In genomic region chr17:56950915-56951314, GRCm38 (mm10) we compare ENCODE assay signal across 9 mouse cellular contexts. TPM values are rescaled to one million over a fixed set of nuclear protein-coding genes. Genes with fewer than 3 reads are reported as not detected.
DNase-seq lines count a peak whose midpoint lies in the region; ATAC-seq and TF ChIP-seq lines count a peak whose summit lies in the region.
"Had no signal": no experiment of that assay in that cellular context is flagged by ENCODE, and none has a peak within 500 bp of the region (broad histone marks: within the 10 kb centered on the region; RNA-seq: fewer than 3 reads in every experiment).

No protein-coding gene starts in this region.

- ATAC-seq in forebrain, embryonic 14.5 days, result no peak
- ATAC-seq in granulocyte monocyte progenitor cell, adult 5-6 weeks (replicated peaks; ENCODE audit: poor library complexity, severe bottlenecking), result peak; percentile 98
- ATAC-seq in lung, embryonic 14.5 days (ENCODE audit: insufficient read depth), result no peak

- H3K27ac ChIP-seq in forebrain, embryonic 14.5 days (ENCODE audit: low read depth, low read length), result no peak overlapping the region
- no peak overlapping the region for H3K27ac ChIP-seq in forebrain, embryonic 10.5 days
- no peak overlapping the region for H3K27ac ChIP-seq in lung, embryonic 14.5 days (ENCODE audit: low read depth)
- H3K27ac ChIP-seq: limb, embryonic 12.5 days had no signal

- H3K9me3 ChIP-seq in forebrain, embryonic 14.5 days (replicated peaks; ENCODE audit: control insufficient read depth, low read length), result no peaks in the 10 kb centered on the region
- peaks cover 6% of the 10 kb centered on the region; the same call in 1 of the 2 replicates for H3K9me3 ChIP-seq in forebrain, embryonic 10.5 days
- H3K9me3 ChIP-seq in lung, embryonic 14.5 days (ENCODE audit: low read depth, low read length), result no peaks in the 10 kb centered on the region
- H3K9me3 ChIP-seq: limb, embryonic 12.5 days had no signal

- TF ChIP-seq CTCF in lung, embryonic 14.5 days (IDR thresholded peaks at IDR 0.05; ENCODE audit: low read depth), result peak; percentile 78

- no peak overlapping the region for H3K4me2 ChIP-seq in forebrain, embryonic 14.5 days (ENCODE audit: low read length)
- no peak overlapping the region for H3K4me2 ChIP-seq in lung, embryonic 14.5 days
- H3K4me2 ChIP-seq: limb, embryonic 12.5 days had no signal

- WGBS in forebrain, embryonic 14.5 days, result 12% methylated on average over 3 of the region's 3 CpGs
- WGBS in forebrain, embryonic 10.5 days, result 15% methylated on average over 3 of the region's 3 CpGs
- 11% methylated on average over 3 of the region's 3 CpGs for WGBS in lung, embryonic 14.5 days

- H3K9ac ChIP-seq in forebrain, embryonic 14.5 days (ENCODE audit: low read length), result no peak overlapping the region
- H3K9ac ChIP-seq in lung, embryonic 14.5 days, result no peak overlapping the region
- H3K9ac ChIP-seq: limb, embryonic 12.5 days had no signal

- no peaks in the 10 kb centered on the region for H3K27me3 ChIP-seq in forebrain, embryonic 14.5 days (replicated peaks; ENCODE audit: control insufficient read depth, insufficient read depth, low read length)
- no peaks in the 10 kb centered on the region for H3K27me3 ChIP-seq in forebrain, embryonic 10.5 days (ENCODE audit: poor library complexity, severe bottlenecking)
- no peaks in the 10 kb centered on the region for H3K27me3 ChIP-seq in lung, embryonic 14.5 days (ENCODE audit: insufficient read depth, low read length)

- no peaks in the 10 kb centered on the region for H3K36me3 ChIP-seq in forebrain, embryonic 14.5 days (ENCODE audit: control insufficient read depth, insufficient read depth, low read length)
- H3K36me3 ChIP-seq in forebrain, embryonic 10.5 days (replicated peaks), result no peaks in the 10 kb centered on the region
- no peaks in the 10 kb centered on the region for H3K36me3 ChIP-seq in lung, embryonic 14.5 days (ENCODE audit: insufficient read depth)
- H3K36me3 ChIP-seq: limb, embryonic 12.5 days had no signal

- H3K4me1 ChIP-seq in forebrain, embryonic 14.5 days (ENCODE audit: control insufficient read depth, insufficient read depth, low read length), result no peaks in the 10 kb centered on the region
- H3K4me1 ChIP-seq in forebrain, embryonic 10.5 days, result no peaks in the 10 kb centered on the region
- H3K4me1 ChIP-seq in lung, embryonic 14.5 days (ENCODE audit: insufficient read depth), result no peaks in the 10 kb centered on the region
- H3K4me1 ChIP-seq: limb, embryonic 12.5 days had no signal

- peak; percentile 49 for DNase-seq in forebrain, embryonic 14.5 days (ENCODE audit: low spot score)
- no peak for DNase-seq in forebrain, embryonic 10.5 days (ENCODE audit: extremely low spot score, low spot score)
- DNase-seq in ovary, postnatal 36 days (ENCODE audit: low spot score), result peak; percentile 28
- DNase-seq in ovary, postnatal 10 days (ENCODE audit: low spot score), result no peak
- peak; percentile 75 to 76 for DNase-seq in cerebellum, adult 18-20 months
- DNase-seq in lung, embryonic 14.5 days, result peak; percentile 73
- DNase-seq in spleen, postnatal 14 days (ENCODE audit: low spot score in 2 of 2), result peak; percentile 28 to 56

- H3K4me3 ChIP-seq in forebrain, embryonic 14.5 days (ENCODE audit: low read depth, low read length), result no peak overlapping the region
- H3K4me3 ChIP-seq in forebrain, embryonic 10.5 days, result no peak overlapping the region
- no peak overlapping the region for H3K4me3 ChIP-seq in lung, embryonic 14.5 days (ENCODE audit: low read depth, low read length)
- H3K4me3 ChIP-seq: limb, embryonic 12.5 days had no signal

RNA-seq across cellular contexts. Expression of gene Mllt1, which starts 15.7 kb away (rescaled TPM):
- polyA plus RNA-seq in forebrain, embryonic 14.5 days (2014; fragmentation: Nextera tagmentation; extraction: Ambion mirVana), result 45.6 and 52.3 TPM in 2 replicates
- polyA plus RNA-seq in forebrain, embryonic 10.5 days (2016; fragmentation: Nextera tagmentation; extraction: Ambion mirVana), result 72.7 and 74.6 TPM in 2 replicates
- total RNA-seq in granulocyte monocyte progenitor cell, adult 5-6 weeks (2014; fragmentation: Nextera tagmentation), result 20.6 and 26.9 TPM in 2 replicates
- 16.6 and 17.0 TPM in 2 replicates for total RNA-seq in granulocyte monocyte progenitor cell, adult 5-6 weeks (2017)
- 31.4 and 39.3 TPM in 2 replicates for polyA plus RNA-seq in lung, embryonic 14.5 days (2014; fragmentation: Nextera tagmentation; extraction: Ambion mirVana)

RNA-seq across cellular contexts. Expression of gene Acer1, which starts 31.0 kb away (rescaled TPM):
- polyA plus RNA-seq in forebrain, embryonic 14.5 days (2014; fragmentation: Nextera tagmentation; extraction: Ambion mirVana), result not detected in 2 replicates
- polyA plus RNA-seq in forebrain, embryonic 10.5 days (2016; fragmentation: Nextera tagmentation; extraction: Ambion mirVana), result not detected in 2 replicates
- total RNA-seq in granulocyte monocyte progenitor cell, adult 5-6 weeks (2014; fragmentation: Nextera tagmentation), result not detected in 2 replicates
- total RNA-seq in granulocyte monocyte progenitor cell, adult 5-6 weeks (2017), result not detected in 2 replicates
- polyA plus RNA-seq in lung, embryonic 14.5 days (2014; fragmentation: Nextera tagmentation; extraction: Ambion mirVana), result not detected in 2 replicates
- polyA plus RNA-seq: limb, embryonic 12.5 days had no signal

RNA-seq across cellular contexts. Expression of gene Clpp, which starts 39.2 kb away (rescaled TPM):
- polyA plus RNA-seq in forebrain, embryonic 14.5 days (2014; fragmentation: Nextera tagmentation; extraction: Ambion mirVana), result 173 and 209 TPM in 2 replicates
- polyA plus RNA-seq in forebrain, embryonic 10.5 days (2016; fragmentation: Nextera tagmentation; extraction: Ambion mirVana), result 186 and 188 TPM in 2 replicates
- total RNA-seq in granulocyte monocyte progenitor cell, adult 5-6 weeks (2014; fragmentation: Nextera tagmentation), result 48.8 and 80.1 TPM in 2 replicates
- 88.7 and 94.7 TPM in 2 replicates for total RNA-seq in granulocyte monocyte progenitor cell, adult 5-6 weeks (2017)
- polyA plus RNA-seq in lung, embryonic 14.5 days (2014; fragmentation: Nextera tagmentation; extraction: Ambion mirVana), result 146 and 158 TPM in 2 replicates

RNA-seq across cellular contexts. Expression of gene Alkbh7, which starts 46.2 kb away (rescaled TPM):
- 41.9 and 44.8 TPM in 2 replicates for polyA plus RNA-seq in forebrain, embryonic 14.5 days (2014; fragmentation: Nextera tagmentation; extraction: Ambion mirVana)
- polyA plus RNA-seq in forebrain, embryonic 10.5 days (2016; fragmentation: Nextera tagmentation; extraction: Ambion mirVana), result 37.0 and 38.6 TPM in 2 replicates
- total RNA-seq in granulocyte monocyte progenitor cell, adult 5-6 weeks (2014; fragmentation: Nextera tagmentation), result 11.3 and 24.4 TPM in 2 replicates
- total RNA-seq in granulocyte monocyte progenitor cell, adult 5-6 weeks (2017), result 17.3 and 18.7 TPM in 2 replicates
- 39.0 and 39.8 TPM in 2 replicates for polyA plus RNA-seq in lung, embryonic 14.5 days (2014; fragmentation: Nextera tagmentation; extraction: Ambion mirVana)

RNA-seq across cellular contexts. Expression of gene Pspn, which starts 48.9 kb away (rescaled TPM):
- polyA plus RNA-seq in forebrain, embryonic 14.5 days (2014; fragmentation: Nextera tagmentation; extraction: Ambion mirVana), result 0.70 TPM in 2 replicates
- polyA plus RNA-seq in forebrain, embryonic 10.5 days (2016; fragmentation: Nextera tagmentation; extraction: Ambion mirVana), result 0.35 and 0.50 TPM in 2 replicates
- not detected in 2 replicates for total RNA-seq in granulocyte monocyte progenitor cell, adult 5-6 weeks (2014; fragmentation: Nextera tagmentation)
- total RNA-seq in granulocyte monocyte progenitor cell, adult 5-6 weeks (2017), result not detected in 2 replicates
- 0.46 and 1.0 TPM in 2 replicates for polyA plus RNA-seq in lung, embryonic 14.5 days (2014; fragmentation: Nextera tagmentation; extraction: Ambion mirVana)
- polyA plus RNA-seq: limb, embryonic 12.5 days had no signal

Comparison
In these comparisons a context has a peak if more than half of its experiments do, and no peak if none do; other contexts are left out.
1. DNase-seq: peak in forebrain, embryonic 14.5 days (single experiment), ovary, postnatal 36 days (single experiment), cerebellum, adult 18-20 months (2 of 2), lung, embryonic 14.5 days (single experiment) and spleen, postnatal 14 days (2 of 2); none in forebrain, embryonic 10.5 days (single experiment) and ovary, postnatal 10 days (single experiment).